Mouse (Mus musculus): ENCODE measurements at regions not wholly inside any gene's neighbourhood (a gene's known extent, or its start where the extent isn't known, plus 50 kb on each side); places are given as distances from the start of the nearest gene placed in this dataset.

DNA sequence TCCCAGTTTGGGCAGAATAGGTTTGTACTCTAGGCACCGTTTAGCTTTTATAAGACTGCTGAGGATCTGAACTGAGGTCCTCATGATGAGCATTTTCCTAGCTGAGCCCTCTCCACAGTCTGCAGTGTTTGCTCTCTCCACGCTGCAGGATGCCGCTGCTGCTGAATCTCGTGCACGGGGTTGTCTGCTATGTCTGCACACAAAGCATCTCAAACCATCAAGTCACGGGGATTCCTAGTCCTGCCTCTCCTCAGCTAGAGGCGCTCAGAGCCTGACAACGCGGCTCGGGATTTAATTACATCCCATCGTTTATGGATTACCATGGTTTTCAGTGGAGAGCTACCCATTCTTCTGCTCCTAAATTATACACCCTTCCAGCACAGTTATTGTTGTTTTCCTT, 175.6 kb downstream of the Rnf144b start:
- Histone ChIP-seq H3K9me3 (no peaks in the 10 kb centered on the region), H3K4me2 (no peak overlapping the region), H3K9ac (no peak overlapping the region), H3K27ac (no peak overlapping the region), H3K36me3 (no peaks in the 10 kb centered on the region), H3K27me3 (no peaks in the 10 kb centered on the region), H3K4me3 (no peak overlapping the region), H3K4me1 (no peaks in the 10 kb centered on the region)
- WGBS: 56% methylated on average over 11 of the region's 11 CpGs
- ATAC-seq (ENCODE audit: insufficient number of reproducible peaks, insufficient read depth, low FRiP score, low TSS enrichment, low read depth): no peak

DNA sequence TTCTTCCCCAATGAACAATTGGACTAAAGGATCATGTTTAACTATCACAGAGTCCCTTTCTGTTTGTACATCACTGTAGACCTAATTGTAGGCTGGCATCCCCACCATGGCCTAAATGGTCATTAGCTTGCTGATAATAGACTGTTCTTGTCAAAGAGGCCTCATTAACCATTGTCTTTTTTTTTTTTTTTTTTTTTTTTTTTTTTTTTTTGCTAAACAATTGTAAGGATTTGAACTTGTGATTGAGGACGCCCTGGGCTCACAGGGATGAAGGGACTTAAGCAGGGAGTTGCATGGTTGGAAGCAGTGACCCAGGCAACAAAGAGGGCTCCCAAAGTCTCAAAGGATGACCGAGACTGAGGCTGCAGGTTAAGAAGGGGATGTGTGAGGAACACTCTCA, 178.0 kb downstream of the Rnf144b start:
- H3K4me2 ChIP-seq: no peak overlapping the region
- 61% methylated on average over 2 of the region's 2 CpGs for WGBS
- no peak for ATAC-seq (ENCODE audit: insufficient number of reproducible peaks, insufficient read depth, low FRiP score, low TSS enrichment, low read depth)

DNA sequence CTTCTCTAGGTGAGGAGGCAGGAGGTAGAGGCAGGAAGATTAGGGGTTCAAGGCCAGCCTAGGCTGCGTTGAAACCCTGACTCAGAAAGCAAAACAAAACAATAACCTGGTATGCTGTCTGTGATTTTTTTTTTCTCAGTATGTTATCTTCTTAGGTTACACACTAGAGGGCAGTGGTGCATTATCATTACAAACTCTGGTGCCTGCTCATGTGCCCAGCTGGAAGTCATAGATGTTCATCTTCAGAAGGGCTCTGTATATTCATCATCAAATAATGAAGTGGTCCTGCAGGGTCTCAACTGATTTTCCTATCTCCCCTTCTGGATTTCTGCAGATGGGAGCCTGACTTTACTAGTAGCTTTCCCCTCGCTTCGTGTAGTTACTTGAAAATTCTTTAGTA, 178.6 kb downstream of the Rnf144b start:
- Histone ChIP-seq H3K27ac (no peak overlapping the region), H3K9me3 (no peaks in the 10 kb centered on the region), H3K4me1 (no peaks in the 10 kb centered on the region), H3K27me3 (no peaks in the 10 kb centered on the region), H3K9ac (no peak overlapping the region), H3K4me2 (no peak overlapping the region), H3K36me3 (no peaks in the 10 kb centered on the region), H3K4me3 (no peak overlapping the region)
- ATAC-seq (ENCODE audit: insufficient number of reproducible peaks, insufficient read depth, low FRiP score, low TSS enrichment, low read depth): no peak
- 39% methylated on average over 3 of the region's 3 CpGs for WGBS

More for the DNA sequence above, 178.0 kb downstream of the Rnf144b start:
- H3K9ac ChIP-seq: no peak overlapping the region
- H3K27ac ChIP-seq: no peak overlapping the region
- H3K27me3 ChIP-seq: no peaks in the 10 kb centered on the region
- no peaks in the 10 kb centered on the region for H3K4me1 ChIP-seq
- H3K9me3 ChIP-seq: no peaks in the 10 kb centered on the region
- no peak overlapping the region for H3K4me3 ChIP-seq
- H3K36me3 ChIP-seq: no peaks in the 10 kb centered on the region

DNA sequence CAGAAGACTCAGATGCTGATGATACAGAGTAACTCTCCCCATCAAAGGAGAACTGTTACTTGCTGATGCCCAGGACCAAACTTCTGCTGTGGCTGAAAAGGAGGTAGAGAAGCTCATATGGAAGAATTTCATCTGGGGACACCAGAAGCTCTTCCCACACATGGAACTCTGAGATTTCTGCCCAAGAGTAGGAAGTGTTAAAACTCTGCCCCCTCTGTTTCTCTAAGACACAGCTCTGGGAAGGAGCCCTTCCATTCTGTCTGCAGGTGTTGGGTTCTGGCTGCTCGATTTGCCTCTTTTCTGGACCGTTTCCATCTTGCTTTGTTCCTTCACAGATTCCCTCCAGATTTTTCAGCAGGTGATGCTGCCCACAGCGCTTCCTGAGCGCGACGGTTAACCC, 187.0 kb downstream of the Rnf144b start:
- WGBS: 85% methylated on average over 6 of the region's 6 CpGs
- Histone ChIP-seq H3K4me1 (peaks cover 10% of the 10 kb centered on the region), H3K36me3 (no peaks in the 10 kb centered on the region), H3K27ac (no peak overlapping the region), H3K9ac (no peak overlapping the region), H3K4me3 (no peak overlapping the region), H3K27me3 (no peaks in the 10 kb centered on the region), H3K9me3 (no peaks in the 10 kb centered on the region), H3K4me2 (no peak overlapping the region)
- ATAC-seq (ENCODE audit: insufficient number of reproducible peaks, insufficient read depth, low FRiP score, low TSS enrichment, low read depth): no peak

DNA sequence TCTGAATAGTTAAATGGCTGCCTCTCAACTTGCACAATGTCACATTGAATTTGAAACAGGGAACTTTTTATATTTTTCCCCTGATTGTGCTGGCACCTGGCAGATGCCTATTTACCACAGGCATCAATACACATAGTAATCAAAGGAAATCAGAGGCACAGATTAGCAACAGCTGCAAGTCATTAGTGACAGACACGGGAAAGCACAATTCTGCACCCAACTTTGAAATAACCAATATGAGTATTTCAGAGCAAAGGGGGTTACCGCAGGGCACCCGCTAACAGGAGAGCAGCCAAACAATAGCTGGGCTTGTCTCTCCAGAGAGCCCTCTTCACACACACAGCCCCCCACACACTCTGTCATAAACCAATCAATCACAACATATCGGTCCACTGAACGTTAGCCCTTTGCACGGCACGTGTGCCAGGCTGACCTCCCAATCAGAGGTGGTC, 188.3 kb downstream of the Rnf144b start:
- Histone ChIP-seq H3K27me3 (no peaks in the 10 kb centered on the region), H3K4me3 (no peak overlapping the region), H3K9me3 (no peaks in the 10 kb centered on the region), H3K9ac (no peak overlapping the region), H3K27ac (no peak overlapping the region), H3K4me2 (no peak overlapping the region), H3K4me1 (peaks cover 10% of the 10 kb centered on the region), H3K36me3 (no peaks in the 10 kb centered on the region)
- no peak for ATAC-seq (ENCODE audit: insufficient number of reproducible peaks, insufficient read depth, low FRiP score, low TSS enrichment, low read depth)
- WGBS: 33% methylated on average over 7 of the region's 7 CpGs

DNA sequence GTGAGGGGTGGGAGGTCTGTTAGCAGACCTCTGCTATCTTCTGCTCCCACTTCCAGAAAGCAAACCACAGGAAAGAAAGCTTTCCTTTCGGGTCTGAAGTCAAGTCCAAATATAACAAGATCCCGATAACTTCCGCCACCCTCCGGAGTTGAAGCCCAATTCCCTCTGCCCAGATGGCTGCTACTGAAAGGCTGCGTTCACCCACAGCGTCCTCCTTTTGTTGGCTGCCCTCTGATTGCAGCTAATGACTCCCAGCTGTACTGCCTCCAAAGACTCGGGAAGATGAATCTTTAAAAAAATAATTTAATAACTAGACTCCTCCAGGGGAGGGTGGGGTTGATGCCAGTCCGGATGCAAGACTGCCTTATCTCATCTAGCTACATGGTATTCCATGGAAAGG, 197.1 kb downstream of the Rnf144b start:
- no peak for ATAC-seq (ENCODE audit: insufficient number of reproducible peaks, insufficient read depth, low FRiP score, low TSS enrichment, low read depth)
- Histone ChIP-seq H3K36me3 (no peaks in the 10 kb centered on the region), H3K4me1 (peaks cover 10% of the 10 kb centered on the region), H3K9me3 (no peaks in the 10 kb centered on the region), H3K27me3 (no peaks in the 10 kb centered on the region), H3K4me3 (no peak overlapping the region), H3K27ac (no peak overlapping the region), H3K9ac (no peak overlapping the region), H3K4me2 (0 out of 2 replicates have a peak overlapping the region, but pooled peaks have one; percentile 11)
- 23% methylated on average over 8 of the region's 8 CpGs for WGBS

DNA sequence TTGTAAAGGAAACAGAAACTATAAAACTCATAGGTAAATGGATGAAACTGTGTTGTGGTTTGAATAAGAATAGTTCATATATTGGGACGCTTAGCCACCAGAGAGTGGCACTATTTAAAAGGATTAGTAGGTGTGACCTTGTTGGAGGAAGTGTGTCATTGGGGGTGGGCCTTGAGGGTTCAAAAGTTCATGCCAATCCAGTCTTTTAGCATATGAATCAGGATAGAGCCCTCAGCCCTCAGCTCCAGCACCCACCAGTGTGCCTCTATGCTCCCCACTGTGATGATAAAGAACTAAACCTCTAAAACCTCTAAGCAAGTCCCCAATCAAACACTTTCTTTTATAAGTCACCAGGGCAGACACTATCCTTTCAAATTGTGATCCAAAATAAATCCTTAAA, 199.4 kb downstream of the Rnf144b start:
- Histone ChIP-seq H3K27me3 (no peaks in the 10 kb centered on the region), H3K4me2 (no peak overlapping the region), H3K36me3 (no peaks in the 10 kb centered on the region), H3K9ac (no peak overlapping the region), H3K27ac (no peak overlapping the region), H3K9me3 (no peaks in the 10 kb centered on the region), H3K4me1 (peaks cover 10% of the 10 kb centered on the region), H3K4me3 (no peak overlapping the region)
- 76% methylated on average over 1 of the region's 1 CpGs for WGBS
- ATAC-seq (ENCODE audit: insufficient number of reproducible peaks, insufficient read depth, low FRiP score, low TSS enrichment, low read depth): no peak

DNA sequence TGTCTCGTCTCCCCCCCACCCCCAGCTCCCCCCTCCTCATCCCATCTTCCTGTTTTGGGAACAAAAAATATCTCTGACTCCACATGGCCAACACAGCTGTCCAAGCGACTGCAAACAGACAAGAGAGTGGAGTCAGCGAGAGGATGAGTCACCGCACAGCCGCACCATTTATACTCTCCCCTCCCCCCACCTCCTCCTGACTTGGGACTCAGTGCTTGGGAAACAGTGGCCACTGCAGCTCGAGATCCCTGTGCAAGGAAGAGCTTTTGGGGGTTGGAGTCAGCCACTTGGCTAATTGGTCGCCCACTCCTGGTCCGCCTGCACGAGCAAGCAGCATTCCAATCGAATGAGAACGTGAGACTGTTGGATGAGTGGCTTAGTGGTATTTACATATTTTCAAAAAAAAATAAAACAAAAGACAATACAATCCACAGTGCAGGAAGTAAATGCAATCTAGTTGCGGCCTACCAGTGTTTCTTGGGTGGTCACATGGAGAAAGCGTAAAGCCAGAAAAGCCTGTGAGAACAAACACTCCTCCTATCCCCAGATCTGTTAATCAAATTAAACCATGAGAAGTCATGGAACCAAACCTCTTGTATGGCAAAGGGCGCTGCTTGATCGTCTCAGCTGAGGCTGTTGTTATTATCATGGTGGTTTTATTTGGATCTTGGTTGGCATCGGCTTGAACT, 213.7 kb downstream of the Rnf144b start:
- peaks cover 3% of the 10 kb centered on the region; the same call in 1 of the 2 replicates for H3K4me1 ChIP-seq
- ATAC-seq (ENCODE audit: insufficient number of reproducible peaks, insufficient read depth, low FRiP score, low TSS enrichment, low read depth): no peak
- H3K4me2 ChIP-seq: no peak overlapping the region
- WGBS: 61% methylated on average over 16 of the region's 16 CpGs
- no peaks in the 10 kb centered on the region for H3K9me3 ChIP-seq
- no peak overlapping the region for H3K9ac ChIP-seq
- H3K4me3 ChIP-seq: no peak overlapping the region
- no peaks in the 10 kb centered on the region for H3K36me3 ChIP-seq
- H3K27ac ChIP-seq: no peak overlapping the region
- no peaks in the 10 kb centered on the region for H3K27me3 ChIP-seq

DNA sequence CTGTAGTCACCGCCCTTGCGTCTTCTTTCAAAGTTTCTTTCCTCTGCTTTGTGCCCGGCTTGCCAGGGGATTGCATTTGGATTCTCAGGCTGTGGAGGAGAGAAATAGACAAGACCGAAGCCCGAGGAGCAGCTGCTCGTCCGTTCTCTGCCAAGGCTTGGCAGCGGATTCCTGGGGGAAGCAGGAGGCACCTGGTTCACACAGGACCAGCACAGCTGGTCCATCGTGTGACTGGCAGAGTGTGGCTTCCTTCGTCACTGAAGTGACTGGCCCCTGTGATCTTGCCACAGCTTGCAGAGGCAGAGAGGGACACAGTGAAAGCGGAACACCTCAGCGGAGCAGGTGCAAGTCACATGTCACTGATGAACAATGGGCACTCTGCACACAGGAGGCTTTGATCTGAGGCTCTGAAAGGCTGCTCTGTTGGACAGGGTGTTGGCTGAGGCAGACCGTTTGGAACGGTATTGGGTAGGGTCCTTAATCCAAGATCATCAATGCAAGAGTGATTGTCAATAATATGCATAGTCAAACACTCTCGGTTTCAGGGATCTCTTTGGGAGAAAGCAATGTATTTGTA, 214.5 kb downstream of the Rnf144b start:
- H3K27me3 ChIP-seq: no peaks in the 10 kb centered on the region
- H3K4me3 ChIP-seq: no peak overlapping the region
- WGBS: 85% methylated on average over 15 of the region's 15 CpGs
- H3K9ac ChIP-seq: no peak overlapping the region
- no peak overlapping the region for H3K27ac ChIP-seq
- no peak for ATAC-seq (ENCODE audit: insufficient number of reproducible peaks, insufficient read depth, low FRiP score, low TSS enrichment, low read depth)
- H3K36me3 ChIP-seq: no peaks in the 10 kb centered on the region
- peaks cover 3% of the 10 kb centered on the region; the same call in 1 of the 2 replicates for H3K4me1 ChIP-seq
- no peak overlapping the region for H3K4me2 ChIP-seq
- no peaks in the 10 kb centered on the region for H3K9me3 ChIP-seq

DNA sequence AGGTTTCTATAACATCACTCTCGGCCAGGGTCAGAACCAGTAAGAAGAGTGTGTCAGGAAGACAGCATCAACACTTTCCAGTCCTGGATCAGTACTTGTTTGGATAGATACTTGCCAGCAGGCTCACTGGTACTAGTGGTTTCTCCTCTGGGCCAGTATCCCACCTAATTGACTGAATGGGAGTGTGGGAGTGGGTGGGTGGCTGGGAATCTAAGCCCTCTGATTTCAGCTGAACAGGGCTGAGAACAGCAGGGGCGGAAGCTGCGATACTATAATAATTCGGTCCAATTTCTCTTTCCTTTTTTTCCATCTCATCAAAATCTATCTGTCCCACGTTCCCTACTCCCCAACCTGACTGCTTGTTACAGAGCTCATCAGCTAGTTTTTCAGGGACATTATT, 217.0 kb downstream of the Rnf144b start:
- H3K9ac ChIP-seq: no peak overlapping the region
- no peak for ATAC-seq (ENCODE audit: insufficient number of reproducible peaks, insufficient read depth, low FRiP score, low TSS enrichment, low read depth)
- H3K27ac ChIP-seq: no peak overlapping the region
- H3K27me3 ChIP-seq: no peaks in the 10 kb centered on the region
- peaks cover 3% of the 10 kb centered on the region; the same call in 1 of the 2 replicates for H3K4me1 ChIP-seq
- 65% methylated on average over 5 of the region's 5 CpGs for whole genome bisulfite sequencing
- H3K9me3 ChIP-seq: no peaks in the 10 kb centered on the region
- H3K4me3 ChIP-seq: no peak overlapping the region
- H3K4me2 ChIP-seq: no peak overlapping the region
- H3K36me3 ChIP-seq: no peaks in the 10 kb centered on the region

DNA sequence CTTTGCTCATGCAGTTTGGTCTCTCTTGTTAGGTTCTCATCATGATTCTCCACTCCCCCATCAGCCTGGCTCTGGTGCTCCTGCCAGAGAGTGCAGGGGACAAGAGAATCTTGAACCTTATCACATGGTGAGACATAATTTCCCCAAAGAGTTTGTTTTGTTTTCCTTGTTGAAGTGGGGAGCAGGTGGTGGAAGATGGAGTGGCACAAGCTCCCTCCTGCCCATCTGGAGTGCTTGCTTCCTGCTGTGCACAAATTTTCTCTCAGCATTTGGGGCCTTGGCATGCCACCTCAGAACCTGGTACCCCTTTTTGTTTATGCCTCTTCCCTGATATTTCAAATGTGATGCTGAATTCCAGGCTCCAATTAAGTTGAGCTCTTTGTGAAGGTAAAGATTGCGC, 219.9 kb downstream of the Rnf144b start:
- Histone ChIP-seq H3K4me3 (no peak overlapping the region), H3K9me3 (no peaks in the 10 kb centered on the region), H3K36me3 (no peaks in the 10 kb centered on the region), H3K4me2 (no peak overlapping the region), H3K9ac (no peak overlapping the region), H3K27me3 (no peaks in the 10 kb centered on the region), H3K4me1 (no peaks in the 10 kb centered on the region), H3K27ac (no peak overlapping the region)
- WGBS: 98% methylated on average over 1 of the region's 1 CpGs
- ATAC-seq (ENCODE audit: insufficient number of reproducible peaks, insufficient read depth, low FRiP score, low TSS enrichment, low read depth): no peak

DNA sequence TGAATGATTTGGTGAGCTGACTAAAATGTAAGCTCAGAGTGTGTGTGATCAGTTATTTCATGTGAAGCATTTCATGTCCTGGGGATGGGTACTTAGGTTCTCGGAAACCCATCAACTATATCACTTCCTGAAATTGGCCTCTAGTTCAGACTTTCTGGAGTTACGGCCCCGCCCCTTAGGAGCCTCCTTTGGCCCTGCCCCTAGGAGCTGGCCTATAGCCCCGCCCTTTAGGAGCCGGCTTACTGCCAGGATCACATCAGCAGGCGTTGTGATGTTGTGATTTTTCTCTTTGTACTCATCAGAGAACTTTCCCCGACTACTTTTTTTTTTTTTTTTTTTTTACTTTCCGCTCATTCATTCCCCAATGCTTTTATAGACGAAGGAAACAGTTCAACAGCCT, 223.1 kb downstream of the Rnf144b start:
- Histone ChIP-seq H3K4me1 (no peaks in the 10 kb centered on the region), H3K27ac (no peak overlapping the region), H3K4me2 (no peak overlapping the region), H3K9me3 (no peaks in the 10 kb centered on the region), H3K9ac (no peak overlapping the region), H3K4me3 (no peak overlapping the region), H3K27me3 (no peaks in the 10 kb centered on the region; the same call in 1 of the 2 replicates), H3K36me3 (no peaks in the 10 kb centered on the region)
- no peak for ATAC-seq (ENCODE audit: insufficient number of reproducible peaks, insufficient read depth, low FRiP score, low TSS enrichment, low read depth)
- WGBS: 42% methylated on average over 9 of the region's 9 CpGs

Data from embryonic facial prominence, embryonic 13.5 days (tissue).